25 mouse cellular contexts compared by ENCODE assay signal in genomic region chr6:140469791-140470190, GRCm38 (mm10).
"Had no signal": no experiment of that assay in that cellular context is flagged by ENCODE, and none has a peak within 500 bp of the region (broad histone marks: within the 10 kb centered on the region; RNA-seq: fewer than 3 reads in every experiment).

No protein-coding gene starts in this region.

- H3K27me3 ChIP-seq: heart, embryonic 13.5 days; heart, embryonic 15.5 days; kidney, embryonic 15.5 days; limb, embryonic 13.5 days; limb, embryonic 15.5 days; liver, embryonic 12.5 days had no signal

- H3K4me3 ChIP-seq: heart, embryonic 10.5 days; heart, embryonic 13.5 days; heart, embryonic 15.5 days; kidney, embryonic 15.5 days; limb, embryonic 13.5 days; limb, embryonic 15.5 days; liver, embryonic 12.5 days had no signal

- DNase-seq: gastrocnemius, postnatal 14 days; gastrocnemius, postnatal 36 days; heart, adult 18-20 months; heart, postnatal 14 days; heart, postnatal 36 days; kidney, adult 11 months; kidney, adult 2 months; kidney, adult 9 months; kidney, postnatal 14 days; kidney, postnatal 36 days; layer of hippocampus, adult 9-11 months; layer of hippocampus, postnatal 36 days; left cerebral cortex, postnatal 4 days had no signal

- H3K9me3 ChIP-seq: heart, embryonic 10.5 days; heart, embryonic 13.5 days; heart, embryonic 15.5 days; kidney, embryonic 15.5 days; limb, embryonic 13.5 days; limb, embryonic 15.5 days; liver, embryonic 12.5 days had no signal

- H3K36me3 ChIP-seq: heart, embryonic 10.5 days; heart, embryonic 13.5 days; heart, embryonic 15.5 days; kidney, embryonic 15.5 days; limb, embryonic 13.5 days; limb, embryonic 15.5 days; liver, embryonic 12.5 days had no signal

- H3K4me2 ChIP-seq: heart, embryonic 13.5 days; heart, embryonic 15.5 days; hindbrain, embryonic 14.5 days; kidney, embryonic 15.5 days; limb, embryonic 13.5 days; limb, embryonic 15.5 days; liver, embryonic 12.5 days had no signal

- H3K27ac ChIP-seq: heart, embryonic 10.5 days; heart, embryonic 13.5 days; heart, embryonic 15.5 days; hindbrain, embryonic 14.5 days; kidney, embryonic 15.5 days; kidney, postnatal 0 days; limb, embryonic 13.5 days; limb, embryonic 15.5 days; liver, embryonic 12.5 days; liver, embryonic 14.5 days had no signal

- ATAC-seq: hindbrain, embryonic 16.5 days; intestine, embryonic 16.5 days; liver, embryonic 12.5 days had no signal

- H3K9ac ChIP-seq: heart, embryonic 13.5 days; heart, embryonic 15.5 days; hindbrain, embryonic 14.5 days; kidney, embryonic 15.5 days; limb, embryonic 13.5 days; limb, embryonic 15.5 days; liver, embryonic 12.5 days; liver, embryonic 14.5 days had no signal
